Mouse (Mus musculus): ENCODE data around the gene Kat2b. TPM values are rescaled to one million over a fixed set of nuclear protein-coding genes. Genes with fewer than 3 reads are reported as not detected.
"Not testable (repeated sequence)": the region's sequence is repeated elsewhere in the genome, so short reads cannot be mapped to it uniquely, and the experiment has no call there.

Kat2b gene
- polyA plus RNA-seq (2015; fragmentation: Nextera tagmentation; extraction: Ambion mirVana), result 5.2 and 6.6 TPM in 2 replicates

- 2% methylated on average over 20 of the region's 20 CpGs for WGBS
- Histone ChIP-seq H3K27ac (ENCODE audit: low read length) (peak within 1 kb of the TSS; percentile 94), H3K27me3 (ENCODE audit: control insufficient read depth, insufficient read depth, low read length) (no peaks in the 10 kb centered on the region), H3K4me1 (ENCODE audit: control insufficient read depth, insufficient read depth, low read length) (peaks cover 22% of the 10 kb centered on the region), H3K36me3 (ENCODE audit: control insufficient read depth, insufficient read depth, low read length) (no peaks in the 10 kb centered on the region), H3K4me2 (ENCODE audit: low read depth, low read length) (peak within 1 kb of the TSS; percentile 92), H3K9me3 (replicated peaks; ENCODE audit: control insufficient read depth, low read length) (no peaks in the 10 kb centered on the region), H3K4me3 (replicated peaks; ENCODE audit: low read length) (peak within 1 kb of the TSS; percentile 68), H3K9ac (ENCODE audit: low read length) (peak within 1 kb of the TSS; percentile 93)
- 0 out of 2 replicates have a peak, but pooled peaks have one; percentile 2 for ATAC-seq (ENCODE audit: insufficient read depth, low FRiP score)
Observed at GRCm38 (mm10) chr17:53566161-53566918, at the start of gene Kat2b. Kat2b (plus strand) TSS chr17:53566861.

GRCm38 (mm10) chr17:53519364-53519763 is 47.3 kb upstream of the Kat2b start:
- no peaks in the 10 kb centered on the region for H3K27me3 ChIP-seq (ENCODE audit: control insufficient read depth, insufficient read depth, low read length)
- H3K4me3 ChIP-seq (replicated peaks; ENCODE audit: low read length), result no peak overlapping the region
- H3K4me2 ChIP-seq (ENCODE audit: low read depth, low read length), result no peak overlapping the region
- no peak overlapping the region for H3K9ac ChIP-seq (ENCODE audit: low read length)
- no peaks in the 10 kb centered on the region for H3K36me3 ChIP-seq (ENCODE audit: control insufficient read depth, insufficient read depth, low read length)
- no peak for ATAC-seq (ENCODE audit: insufficient read depth, low FRiP score)
- H3K4me1 ChIP-seq (ENCODE audit: control insufficient read depth, insufficient read depth, low read length), result no peaks in the 10 kb centered on the region
- H3K9me3 ChIP-seq (replicated peaks; ENCODE audit: control insufficient read depth, low read length), result no peaks in the 10 kb centered on the region
- H3K27ac ChIP-seq (ENCODE audit: low read length), result no peak overlapping the region

- H3K9me3 ChIP-seq (replicated peaks; ENCODE audit: control insufficient read depth, low read length), result no peaks in the 10 kb centered on the region
- no peak overlapping the region for H3K4me3 ChIP-seq (replicated peaks; ENCODE audit: low read length)
- H3K27me3 ChIP-seq (ENCODE audit: control insufficient read depth, insufficient read depth, low read length), result no peaks in the 10 kb centered on the region
- no peak overlapping the region for H3K9ac ChIP-seq (ENCODE audit: low read length)
- no peak overlapping the region for H3K27ac ChIP-seq (ENCODE audit: low read length)
- no peaks in the 10 kb centered on the region for H3K36me3 ChIP-seq (ENCODE audit: control insufficient read depth, insufficient read depth, low read length)
- no peaks in the 10 kb centered on the region for H3K4me1 ChIP-seq (ENCODE audit: control insufficient read depth, insufficient read depth, low read length)
- H3K4me2 ChIP-seq (ENCODE audit: low read depth, low read length), result no peak overlapping the region
- ATAC-seq (ENCODE audit: insufficient read depth, low FRiP score), result no peak
Observed at GRCm38 (mm10) chr17:53520509-53520908, 46.2 kb upstream of the Kat2b start.

- no peaks in the 10 kb centered on the region for H3K27me3 ChIP-seq (ENCODE audit: control insufficient read depth, insufficient read depth, low read length)
- 86% methylated on average over 2 of the region's 2 CpGs for WGBS
- ATAC-seq (ENCODE audit: insufficient read depth, low FRiP score), result no peak
- no peaks in the 10 kb centered on the region for H3K4me1 ChIP-seq (ENCODE audit: control insufficient read depth, insufficient read depth, low read length)
- no peak overlapping the region for H3K4me2 ChIP-seq (ENCODE audit: low read depth, low read length)
- H3K9ac ChIP-seq (ENCODE audit: low read length), result no peak overlapping the region
- no peaks in the 10 kb centered on the region for H3K9me3 ChIP-seq (replicated peaks; ENCODE audit: control insufficient read depth, low read length)
- no peak overlapping the region for H3K27ac ChIP-seq (ENCODE audit: low read length)
- no peaks in the 10 kb centered on the region for H3K36me3 ChIP-seq (ENCODE audit: control insufficient read depth, insufficient read depth, low read length)
- no peak overlapping the region for H3K4me3 ChIP-seq (replicated peaks; ENCODE audit: low read length)
Observed at GRCm38 (mm10) chr17:53528034-53528433, 38.6 kb upstream of the Kat2b start.

GRCm38 (mm10) chr17:53531160-53531559 is 35.5 kb upstream of the Kat2b start:
- Histone ChIP-seq H3K27me3 (ENCODE audit: control insufficient read depth, insufficient read depth, low read length) (no peaks in the 10 kb centered on the region), H3K4me2 (ENCODE audit: low read depth, low read length) (no peak overlapping the region), H3K9me3 (replicated peaks; ENCODE audit: control insufficient read depth, low read length) (no peaks in the 10 kb centered on the region), H3K27ac (ENCODE audit: low read length) (no peak overlapping the region), H3K4me3 (replicated peaks; ENCODE audit: low read length) (no peak overlapping the region), H3K9ac (ENCODE audit: low read length) (no peak overlapping the region), H3K4me1 (ENCODE audit: control insufficient read depth, insufficient read depth, low read length) (no peaks in the 10 kb centered on the region), H3K36me3 (ENCODE audit: control insufficient read depth, insufficient read depth, low read length) (no peaks in the 10 kb centered on the region)
- ATAC-seq (ENCODE audit: insufficient read depth, low FRiP score), result no peak
- WGBS, result 53% methylated on average over 2 of the region's 2 CpGs

GRCm38 (mm10) chr17:53532425-53532824 is 34.2 kb upstream of the Kat2b start:
- H3K27ac ChIP-seq (ENCODE audit: low read length), result no peak overlapping the region
- WGBS, result 40% methylated on average over 2 of the region's 2 CpGs
- H3K9me3 ChIP-seq (replicated peaks; ENCODE audit: control insufficient read depth, low read length), result no peaks in the 10 kb centered on the region
- H3K4me1 ChIP-seq (ENCODE audit: control insufficient read depth, insufficient read depth, low read length), result no peaks in the 10 kb centered on the region
- H3K36me3 ChIP-seq (ENCODE audit: control insufficient read depth, insufficient read depth, low read length), result no peaks in the 10 kb centered on the region
- ATAC-seq (ENCODE audit: insufficient read depth, low FRiP score), result no peak
- H3K4me3 ChIP-seq (replicated peaks; ENCODE audit: low read length), result no peak overlapping the region
- H3K27me3 ChIP-seq (ENCODE audit: control insufficient read depth, insufficient read depth, low read length), result no peaks in the 10 kb centered on the region
- no peak overlapping the region for H3K9ac ChIP-seq (ENCODE audit: low read length)
- no peak overlapping the region for H3K4me2 ChIP-seq (ENCODE audit: low read depth, low read length)

GRCm38 (mm10) chr17:53539351-53539750 is 27.3 kb upstream of the Kat2b start, which contains the start of gene Pp2d1:
Pp2d1 (minus strand) TSS chr17:53539451.
- WGBS, result 72% methylated on average over 2 of the region's 2 CpGs
- not testable (repeated sequence) for H3K4me1 ChIP-seq (ENCODE audit: control insufficient read depth, insufficient read depth, low read length); ATAC-seq (ENCODE audit: insufficient read depth, low FRiP score); H3K36me3 ChIP-seq (ENCODE audit: control insufficient read depth, insufficient read depth, low read length); H3K9me3 ChIP-seq (replicated peaks; ENCODE audit: control insufficient read depth, low read length); H3K27ac ChIP-seq (ENCODE audit: low read length); H3K4me3 ChIP-seq (replicated peaks; ENCODE audit: low read length); H3K9ac ChIP-seq (ENCODE audit: low read length); H3K27me3 ChIP-seq (ENCODE audit: control insufficient read depth, insufficient read depth, low read length); H3K4me2 ChIP-seq (ENCODE audit: low read depth, low read length)

- H3K4me3 ChIP-seq (replicated peaks; ENCODE audit: low read length), result no peak overlapping the region
- no peak overlapping the region for H3K27ac ChIP-seq (ENCODE audit: low read length)
- no peaks in the 10 kb centered on the region for H3K36me3 ChIP-seq (ENCODE audit: control insufficient read depth, insufficient read depth, low read length)
- WGBS, result 89% methylated on average over 4 of the region's 4 CpGs
- no peaks in the 10 kb centered on the region for H3K4me1 ChIP-seq (ENCODE audit: control insufficient read depth, insufficient read depth, low read length)
- ATAC-seq (ENCODE audit: insufficient read depth, low FRiP score), result no peak
- H3K4me2 ChIP-seq (ENCODE audit: low read depth, low read length), result no peak overlapping the region
- H3K27me3 ChIP-seq (ENCODE audit: control insufficient read depth, insufficient read depth, low read length), result no peaks in the 10 kb centered on the region
- no peaks in the 10 kb centered on the region for H3K9me3 ChIP-seq (replicated peaks; ENCODE audit: control insufficient read depth, low read length)
- no peak overlapping the region for H3K9ac ChIP-seq (ENCODE audit: low read length)
Observed at GRCm38 (mm10) chr17:53542536-53542935, 24.1 kb upstream of the Kat2b start.

- no peak overlapping the region for H3K27ac ChIP-seq (ENCODE audit: low read length)
Observed at GRCm38 (mm10) chr17:53543591-53544324, 22.9 kb upstream of the Kat2b start.

More at GRCm38 (mm10) chr17:53543591-53544324, 22.9 kb upstream of the Kat2b start:
- peak; percentile 64 for ATAC-seq (ENCODE audit: insufficient read depth, low FRiP score)
- no peaks in the 10 kb centered on the region for H3K9me3 ChIP-seq (replicated peaks; ENCODE audit: control insufficient read depth, low read length)
- H3K9ac ChIP-seq (ENCODE audit: low read length), result no peak overlapping the region
- no peak overlapping the region for H3K4me3 ChIP-seq (replicated peaks; ENCODE audit: low read length)
- no peak overlapping the region for H3K4me2 ChIP-seq (ENCODE audit: low read depth, low read length)
- 45% methylated on average over 9 of the region's 9 CpGs for WGBS
- H3K36me3 ChIP-seq (ENCODE audit: control insufficient read depth, insufficient read depth, low read length), result no peaks in the 10 kb centered on the region
- no peaks in the 10 kb centered on the region for H3K27me3 ChIP-seq (ENCODE audit: control insufficient read depth, insufficient read depth, low read length)
- no peaks in the 10 kb centered on the region for H3K4me1 ChIP-seq (ENCODE audit: control insufficient read depth, insufficient read depth, low read length)
